In genomic region chr3:149038771-149039170, GRCm38 (mm10) we compare ENCODE assay signal across 14 mouse cellular contexts. TPM values are rescaled to one million over a fixed set of nuclear protein-coding genes. Genes with fewer than 3 reads are reported as not detected.
DNase-seq lines count a peak whose midpoint lies in the region; ATAC-seq and TF ChIP-seq lines count a peak whose summit lies in the region.
"Had no signal": no experiment of that assay in that cellular context is flagged by ENCODE, and none has a peak within 500 bp of the region (broad histone marks: within the 10 kb centered on the region; RNA-seq: fewer than 3 reads in every experiment).

No protein-coding gene starts in this region.

- H3K4me2 ChIP-seq in stomach, embryonic 16.5 days (ENCODE audit: low read depth, low read length) = no peak overlapping the region
- H3K4me2 ChIP-seq: hindbrain, embryonic 14.5 days had no signal

- H3K4me3 ChIP-seq in spleen, adult 2 months (ENCODE audit: extremely low read depth, insufficient read depth, insufficient read length) = no peak overlapping the region
- H3K4me3 ChIP-seq in stomach, embryonic 16.5 days (replicated peaks; ENCODE audit: low read length) = no peak overlapping the region

- H3K27me3 ChIP-seq in spleen, adult 2 months (ENCODE audit: control insufficient read depth, insufficient read depth, low read length) = no peaks in the 10 kb centered on the region
- H3K27me3 ChIP-seq in stomach, embryonic 16.5 days (ENCODE audit: control insufficient read depth, insufficient read depth, low read length) = no peaks in the 10 kb centered on the region

- TF ChIP-seq CTCF in spleen, adult 2 months (IDR thresholded peaks at IDR 0.05; ENCODE audit: extremely low read depth, insufficient read depth, insufficient read length, insufficient replicate concordance) = no peak

- no peaks in the 10 kb centered on the region for H3K9me3 ChIP-seq in stomach, embryonic 16.5 days (replicated peaks; ENCODE audit: control insufficient read depth, low read length)

- intact Hi-C loops in heart, postnatal 25 days (cut with DNase I) = no loop called here

- no peaks in the 10 kb centered on the region for H3K36me3 ChIP-seq in spleen, adult 2 months (ENCODE audit: control insufficient read depth, insufficient read depth, low read length)
- no peaks in the 10 kb centered on the region for H3K36me3 ChIP-seq in stomach, embryonic 16.5 days (ENCODE audit: control insufficient read depth, insufficient read depth, low read length)

- DNase-seq in frontal cortex, postnatal 14 days (ENCODE audit: low spot score in 2 of 2) = no peak
- no peak for DNase-seq in spleen, adult 2 months (ENCODE audit: low read depth in 1 of 2, low spot score in 2 of 2)
- DNase-seq in spleen, adult 18-20 months = no peak
- DNase-seq in heart, postnatal 25 days (ENCODE audit: low spot score) = peak; percentile 6
- DNase-seq in cerebellum, postnatal 36 days = no peak
- DNase-seq in frontal cortex, postnatal 10 days (ENCODE audit: low spot score in 2 of 2) = no peak
- DNase-seq: adrenal gland, postnatal 14 days; B cell, adult 2 months; cerebellum, adult 9-10 months had no signal

- TF ChIP-seq POLR2A in spleen, adult 2 months (IDR thresholded peaks at IDR 0.05; ENCODE audit: low read depth, low read length) = no peak

- peak; percentile 38; the same call in 1 of the 2 replicates for ATAC-seq in frontal cortex, adult (ENCODE audit: low TSS enrichment)
- ATAC-seq in stomach, embryonic 16.5 days (ENCODE audit: insufficient read depth, low FRiP score) = no peak; the same call in 1 of the 2 replicates
- ATAC-seq: midbrain, embryonic 16.5 days had no signal

- H3K9ac ChIP-seq in stomach, embryonic 16.5 days (ENCODE audit: low read length) = no peak overlapping the region
- H3K9ac ChIP-seq: hindbrain, embryonic 14.5 days; liver, embryonic 14.5 days had no signal

- no peaks in the 10 kb centered on the region for H3K4me1 ChIP-seq in spleen, adult 2 months (ENCODE audit: control insufficient read depth, insufficient read depth, insufficient read length)
- H3K4me1 ChIP-seq in stomach, embryonic 16.5 days (ENCODE audit: control insufficient read depth, insufficient read depth, low read length) = 0 out of 2 replicates have a peak, but pooled peaks cover 4% of the 10 kb centered on the region

- H3K27ac ChIP-seq in spleen, adult 2 months (ENCODE audit: insufficient read depth, low read length) = 0 out of 2 replicates have a peak overlapping the region, but pooled peaks have one; percentile 22
- H3K27ac ChIP-seq in stomach, embryonic 16.5 days (ENCODE audit: low read length) = peak overlapping the region; percentile 69; the same call in 1 of the 2 replicates
- H3K27ac ChIP-seq: hindbrain, embryonic 14.5 days; liver, embryonic 14.5 days had no signal

- 73% methylated on average over 4 of the region's 4 CpGs for WGBS in spleen, adult 2 months
- WGBS in stomach, embryonic 16.5 days = 31% methylated on average over 4 of the region's 4 CpGs

RNA-seq across cellular contexts. Expression of gene Adgrl2, which starts 48.4 kb away (rescaled TPM):
- 6.6 and 10.0 TPM in 2 replicates for polyA plus RNA-seq in spleen, adult 2 months (2012; rRNA removed)
- total RNA-seq in heart, postnatal 25 days (2021) = 10 to 100 TPM; 57.2 to 57.6 TPM
- 36.7 and 39.6 TPM in 2 replicates for polyA plus RNA-seq in stomach, embryonic 16.5 days (2015; fragmentation: Nextera tagmentation; extraction: Ambion mirVana)
